Mouse (Mus musculus): ENCODE measurements around the gene Zfp970.
"Not testable (repeated sequence)": the region's sequence is repeated elsewhere in the genome, so short reads cannot be mapped to it uniquely, and the experiment has no call there.

Gene Zfp970

DNA sequence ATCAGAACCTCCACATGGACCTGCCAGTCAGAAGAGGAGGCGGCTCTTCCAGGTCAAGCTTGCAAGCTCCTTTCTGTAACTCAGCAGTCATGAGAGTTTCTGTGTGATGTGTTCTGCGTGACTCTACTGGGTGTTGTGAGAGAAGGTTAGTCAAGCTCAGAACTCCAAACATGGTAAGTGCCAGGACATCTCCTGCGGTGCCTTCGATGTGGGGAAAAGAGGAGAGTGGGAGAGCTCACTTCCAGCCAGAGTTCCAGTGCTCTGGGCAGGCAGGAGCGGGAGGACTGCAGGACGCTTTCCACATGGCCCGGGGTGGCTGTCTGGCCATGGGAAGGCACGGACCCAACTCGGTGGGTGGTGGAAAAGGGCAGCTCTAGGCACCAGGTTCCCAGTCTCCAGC lies at the start of gene Zfp970:
TSS of gene Zfp970 (plus strand) at position 58 of the 400 bp plus-strand sequence.
- peak; percentile 45 for DNase-seq

DNA sequence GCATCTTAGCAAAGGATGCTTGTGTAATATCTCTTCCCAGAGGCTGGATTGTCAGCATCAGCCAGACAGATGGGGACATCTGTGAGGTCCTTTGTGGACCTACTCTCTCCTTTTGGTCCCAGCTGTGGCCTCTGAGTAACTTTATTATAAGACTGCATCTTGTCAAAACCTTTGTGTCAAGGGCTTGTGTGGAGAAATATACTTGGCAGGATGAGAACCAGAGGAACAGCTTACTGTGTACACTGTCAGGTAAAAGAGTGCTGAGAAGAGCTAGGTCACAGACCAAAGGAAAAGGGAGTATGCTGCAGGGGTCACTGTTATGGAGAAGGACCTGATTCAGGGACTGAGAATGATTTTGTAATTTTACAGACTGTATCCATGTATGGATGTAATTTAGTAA lies 3.7 kb downstream of the Zfp970 start:
- not testable (repeated sequence) for DNase-seq

DNA sequence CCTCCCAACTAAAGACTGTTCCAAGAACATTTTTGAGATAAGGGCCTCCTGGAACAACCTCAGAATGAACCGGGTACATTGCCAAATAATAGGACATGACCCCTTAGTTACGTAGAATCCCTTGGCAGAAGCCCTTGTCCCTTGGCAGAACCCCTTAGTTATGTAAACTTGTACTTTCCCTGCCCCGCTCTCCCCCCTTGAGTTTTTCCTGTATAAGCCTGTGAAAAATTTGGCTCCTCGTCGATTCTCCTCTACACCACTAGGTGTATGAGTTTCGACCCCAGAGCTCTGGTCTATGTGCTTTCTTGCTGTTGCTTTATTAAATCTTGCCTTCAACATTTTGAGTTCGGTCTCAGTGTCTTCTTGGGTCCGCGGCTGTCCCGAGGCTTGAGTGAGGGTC lies 7.7 kb downstream of the Zfp970 start:
- DNase-seq: peak; percentile 32

DNA sequence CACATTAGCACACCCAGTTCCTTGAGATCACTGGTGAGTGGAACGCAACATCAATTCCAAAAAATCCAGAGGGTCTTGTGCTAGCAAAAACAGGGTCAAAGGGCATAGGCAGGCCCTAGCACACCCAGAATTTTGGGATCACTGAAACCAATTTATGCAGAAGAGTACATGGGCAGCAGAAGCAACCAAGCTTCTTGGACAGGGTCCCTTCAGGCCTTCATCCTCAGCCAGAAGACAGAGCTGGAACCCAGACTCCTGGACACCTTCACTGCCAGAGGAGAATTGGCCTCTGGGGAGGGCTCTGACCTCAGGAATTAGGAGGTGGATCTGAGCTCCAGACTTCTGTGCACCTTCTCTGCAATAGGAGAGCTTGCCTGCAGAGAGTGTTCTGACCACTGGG lies 17.4 kb downstream of the Zfp970 start:
- DNase-seq: not testable (repeated sequence)

DNA sequence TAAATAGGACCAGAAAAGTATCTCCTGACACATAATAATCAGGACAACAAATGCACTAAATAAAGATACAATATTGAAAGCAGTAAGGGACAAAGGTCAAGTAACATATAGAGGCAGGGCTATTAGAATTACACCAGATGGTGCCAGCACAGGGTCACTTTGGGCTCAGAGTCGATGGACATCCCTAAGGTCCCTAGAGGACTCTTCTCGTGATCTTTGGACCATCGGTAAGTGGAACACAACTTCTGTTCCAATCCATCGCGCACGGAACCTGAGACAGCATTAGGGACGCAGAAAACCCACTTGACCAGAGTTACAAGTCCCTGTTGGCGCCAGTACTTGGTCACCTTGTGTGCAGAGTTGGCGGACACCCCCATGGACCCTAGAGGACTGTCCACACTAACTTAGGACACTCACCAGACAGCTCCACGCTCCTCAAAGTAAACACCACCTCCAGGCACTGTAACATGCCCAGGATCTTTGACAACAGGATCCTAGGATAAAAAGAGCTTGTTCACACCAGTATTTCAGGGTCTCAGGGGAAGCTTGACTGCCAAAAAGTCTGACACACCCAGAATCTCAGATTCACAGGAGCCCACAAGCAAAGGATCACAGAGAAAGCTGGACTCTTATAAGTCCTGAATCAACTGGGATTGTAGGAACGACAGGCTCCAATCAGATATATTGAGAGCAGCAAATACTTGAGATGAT lies 18.9 kb downstream of the Zfp970 start:
- not testable (repeated sequence) for DNase-seq

DNA sequence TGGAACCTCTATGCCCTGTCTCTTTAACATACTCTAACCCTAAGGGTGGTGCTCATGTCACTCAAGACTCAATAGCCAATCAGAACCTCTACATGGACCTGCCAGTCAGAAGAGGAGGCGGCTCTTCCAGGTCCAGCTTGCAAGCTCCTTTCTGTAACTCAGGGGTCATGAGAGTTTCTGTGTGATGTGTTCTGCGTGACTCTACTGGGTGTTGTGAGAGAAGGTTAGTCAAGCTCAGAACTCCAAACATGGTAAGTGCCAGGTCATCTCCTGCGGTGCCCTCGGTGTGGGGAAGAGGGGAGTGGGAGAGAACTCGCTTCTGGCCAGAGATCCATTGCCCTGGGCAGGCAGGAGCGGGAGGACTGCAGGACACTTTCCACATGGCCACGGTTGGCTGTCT lies 33.5 kb downstream of the Zfp970 start, which contains the start of gene Gm14403:
TSS of gene Gm14403 (plus strand) at position 149 of the 400 bp plus-strand sequence.
- DNase-seq: peak; percentile 74

DNA sequence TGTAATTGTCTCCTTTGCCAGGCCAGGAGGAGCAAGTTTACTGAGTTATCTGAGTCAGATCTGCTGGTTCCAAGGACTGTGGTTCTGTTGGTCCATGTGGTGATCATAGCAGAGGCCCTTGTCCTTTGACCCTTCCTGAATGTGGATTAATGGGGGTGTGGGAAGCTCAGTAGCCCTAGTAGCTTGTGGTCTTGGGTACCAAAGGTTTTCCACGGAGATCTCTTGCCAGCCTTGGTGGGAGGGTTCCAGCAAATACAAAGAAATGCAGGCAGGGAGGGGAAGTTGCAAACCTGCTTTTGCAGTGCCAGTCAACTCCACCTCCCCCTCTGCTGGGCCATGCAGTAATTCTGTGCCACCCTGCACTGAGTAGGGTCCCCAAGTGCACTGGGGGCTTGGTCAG lies 34.6 kb downstream of the Zfp970 start:
- not testable (repeated sequence) for DNase-seq

DNA sequence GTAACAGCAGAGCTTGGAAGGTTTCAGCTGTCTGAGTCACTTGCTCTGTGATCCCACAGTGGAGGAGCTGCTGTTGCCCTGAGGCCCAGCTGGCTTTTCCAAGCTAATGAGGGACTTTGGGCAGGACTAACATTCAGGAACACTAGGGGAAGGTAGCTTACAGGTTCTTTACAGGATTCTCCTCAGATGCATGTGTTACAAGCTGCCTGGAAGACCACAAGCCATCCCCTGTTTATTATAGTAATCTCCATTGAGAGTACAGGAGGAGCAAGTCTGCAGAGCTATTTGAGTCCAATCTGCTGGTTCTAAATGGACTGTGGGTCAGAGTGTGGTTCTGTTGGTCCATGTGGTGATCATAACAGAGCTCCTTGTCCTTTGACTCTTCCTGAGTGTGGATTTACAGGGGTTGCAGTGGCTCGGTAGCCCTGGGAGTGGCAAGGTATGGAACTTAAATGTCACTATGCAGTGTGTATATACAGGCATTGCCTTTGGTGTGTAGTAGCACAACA lies 40.7 kb downstream of the Zfp970 start:
- DNase-seq: not testable (repeated sequence)

DNA sequence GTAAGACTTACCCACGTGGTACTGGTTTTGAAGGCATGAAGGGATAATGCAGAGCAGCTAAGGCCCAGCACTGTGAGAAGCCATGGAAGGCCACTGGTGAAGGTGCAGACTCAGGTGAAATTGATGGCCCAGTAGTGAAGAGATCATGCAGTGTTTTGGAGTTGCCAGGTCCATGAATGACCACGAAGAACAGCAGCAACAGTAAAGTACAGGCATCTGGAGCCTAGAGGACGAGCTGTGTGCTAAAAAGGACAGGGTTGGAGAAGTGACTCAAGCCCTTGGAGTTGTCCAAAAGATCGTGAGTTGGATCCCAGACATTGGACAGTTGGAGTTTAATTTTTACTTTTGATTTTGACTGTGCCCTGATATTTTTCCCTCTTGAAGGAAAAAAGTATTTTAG lies 46.8 kb downstream of the Zfp970 start:
- not testable (repeated sequence) for DNase-seq

DNA sequence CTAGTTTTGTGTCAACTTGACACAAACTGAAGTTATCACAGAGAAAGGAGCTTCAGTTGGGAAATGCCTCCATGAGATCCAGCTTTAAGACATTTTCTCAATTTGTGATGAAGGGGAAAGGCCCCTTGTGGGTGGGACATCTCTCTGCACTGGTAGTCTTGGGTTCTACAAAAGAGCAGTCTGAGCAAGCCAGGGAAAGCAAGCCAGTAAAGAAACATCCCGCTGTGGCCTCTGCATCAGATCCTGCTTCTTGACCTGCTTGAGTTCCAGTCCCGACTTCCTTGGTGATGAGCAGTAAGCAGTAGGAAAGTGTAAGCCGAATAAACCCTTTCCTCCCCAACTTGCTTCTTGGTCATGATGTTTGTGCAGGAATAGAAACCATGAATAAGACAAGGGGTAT lies 47.4 kb downstream of the Zfp970 start:
- DNase-seq: not testable (repeated sequence)

DNA sequence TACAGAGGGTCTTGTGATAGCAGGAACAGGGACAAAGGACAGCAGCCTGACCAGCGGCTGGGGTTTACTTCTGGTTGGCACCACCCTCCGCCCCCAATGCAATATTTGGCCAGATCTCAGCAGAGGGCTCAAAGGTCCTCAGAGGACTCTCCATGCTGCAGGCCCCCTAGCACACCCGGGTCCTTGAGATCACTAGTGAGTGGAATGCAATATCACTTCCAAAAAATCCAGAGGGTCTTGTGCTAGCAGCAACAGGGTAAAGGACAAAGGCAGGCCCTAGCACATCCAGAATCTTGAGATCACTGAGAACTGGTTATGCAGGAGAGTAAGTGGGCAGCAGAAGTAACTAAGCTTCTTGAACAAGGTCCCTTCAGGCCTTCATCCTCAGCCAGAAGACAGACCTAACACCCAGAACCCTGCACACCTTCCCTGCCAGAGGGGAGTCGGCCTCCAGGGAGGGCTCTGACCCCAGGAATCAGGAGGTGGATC lies 49.5 kb downstream of the Zfp970 start:
- not testable (repeated sequence) for DNase-seq

DNA sequence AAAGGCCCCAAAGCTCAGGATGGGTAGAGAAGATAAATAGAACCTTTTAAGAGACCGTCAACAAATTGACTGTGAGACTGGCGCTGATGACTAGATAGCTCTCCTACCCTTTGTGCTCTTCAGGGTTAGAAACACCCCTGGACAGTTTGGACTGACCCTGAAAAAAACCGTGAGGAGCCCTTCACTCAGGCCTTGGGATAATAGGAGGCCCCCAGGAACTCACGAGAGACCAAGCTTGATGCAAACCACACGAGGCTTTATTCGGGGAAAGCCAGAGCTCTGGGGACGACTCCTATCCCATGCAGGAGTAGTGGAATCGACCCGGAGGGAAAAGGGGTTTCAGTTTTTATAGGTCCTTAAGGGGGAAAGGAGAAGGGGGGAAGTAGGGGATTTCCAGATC lies 53.2 kb downstream of the Zfp970 start:
- not testable (repeated sequence) for DNase-seq

DNA sequence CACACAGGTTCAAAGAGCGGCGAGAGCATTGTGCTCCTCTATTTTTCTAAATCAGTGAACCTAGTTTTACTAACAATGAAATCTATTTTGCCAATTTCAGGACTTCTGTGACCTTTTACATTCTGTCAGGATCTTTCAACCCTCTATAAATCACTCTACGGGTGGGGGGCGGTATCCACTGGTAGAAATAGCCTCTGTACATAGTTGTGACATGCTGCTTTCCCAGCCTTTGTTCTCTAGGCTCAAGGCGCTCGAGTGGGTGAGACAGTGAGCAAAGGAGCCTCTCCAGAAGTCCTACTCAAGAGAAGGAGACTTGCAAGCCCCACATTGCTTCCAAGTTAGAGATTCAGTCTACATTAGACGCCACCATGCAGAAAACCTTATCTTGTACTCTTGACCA lies 53.8 kb downstream of the Zfp970 start:
- not testable (repeated sequence) for DNase-seq

DNA sequence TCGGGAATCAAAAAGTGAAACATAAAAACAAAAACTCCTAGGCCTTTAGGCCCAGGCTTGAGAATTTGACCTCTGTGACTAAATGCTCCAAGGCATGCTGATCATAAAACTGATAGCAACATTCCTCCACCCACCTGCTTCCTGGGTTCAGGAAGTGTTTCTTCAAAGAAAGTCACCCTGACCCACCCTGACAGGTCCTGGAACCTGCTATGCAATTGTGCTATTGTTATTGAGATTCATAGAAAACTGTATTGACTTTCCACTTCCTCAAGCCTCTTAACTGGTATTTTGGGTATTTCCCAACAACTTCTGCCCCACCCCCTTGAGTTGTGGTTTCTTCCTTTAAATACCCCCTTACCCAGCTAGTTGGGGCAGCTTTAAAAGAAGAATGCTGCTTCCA lies 54.4 kb downstream of the Zfp970 start:
- not testable (repeated sequence) for DNase-seq

DNA sequence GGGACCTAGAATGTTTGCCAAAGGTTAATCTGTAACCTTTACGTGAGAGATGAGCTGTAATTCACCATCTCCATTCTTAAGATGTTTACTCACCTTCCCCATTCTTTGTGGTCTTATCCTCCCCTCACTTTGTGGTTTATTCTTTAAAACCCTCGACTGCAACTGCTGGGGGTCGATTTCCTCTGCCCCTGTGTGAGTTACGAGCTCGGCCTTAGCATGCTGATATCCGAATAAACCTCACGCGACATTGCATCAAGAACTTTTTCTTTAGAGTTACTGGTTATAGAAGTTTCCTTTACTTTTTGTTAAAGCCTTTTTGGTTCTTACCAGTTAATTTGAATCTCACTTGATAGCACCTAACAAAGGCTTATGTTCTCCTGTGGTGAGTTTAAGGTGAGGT lies 55.5 kb downstream of the Zfp970 start:
- DNase-seq: no peak

DNA sequence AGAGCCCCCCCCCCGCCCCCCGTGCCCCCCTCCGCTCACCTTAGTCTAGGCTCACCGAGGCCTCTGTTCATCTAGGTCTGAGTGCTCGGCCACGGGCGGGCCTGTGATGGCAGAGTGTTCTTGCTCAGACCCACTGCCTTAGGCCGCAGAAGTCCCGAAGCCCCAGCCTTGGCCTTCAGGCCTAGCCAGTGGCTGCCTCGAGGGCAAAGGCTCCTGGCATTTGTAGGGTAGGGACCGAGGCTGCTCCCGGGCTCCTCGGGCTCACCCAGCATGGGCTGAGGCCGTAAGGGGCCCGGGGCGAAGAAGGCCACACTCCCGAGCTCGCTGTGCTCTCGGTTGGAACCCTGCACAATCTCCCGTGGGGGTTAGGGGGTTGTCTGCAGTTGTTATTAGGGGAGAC lies 58.5 kb downstream of the Zfp970 start:
- DNase-seq: no peak

DNA sequence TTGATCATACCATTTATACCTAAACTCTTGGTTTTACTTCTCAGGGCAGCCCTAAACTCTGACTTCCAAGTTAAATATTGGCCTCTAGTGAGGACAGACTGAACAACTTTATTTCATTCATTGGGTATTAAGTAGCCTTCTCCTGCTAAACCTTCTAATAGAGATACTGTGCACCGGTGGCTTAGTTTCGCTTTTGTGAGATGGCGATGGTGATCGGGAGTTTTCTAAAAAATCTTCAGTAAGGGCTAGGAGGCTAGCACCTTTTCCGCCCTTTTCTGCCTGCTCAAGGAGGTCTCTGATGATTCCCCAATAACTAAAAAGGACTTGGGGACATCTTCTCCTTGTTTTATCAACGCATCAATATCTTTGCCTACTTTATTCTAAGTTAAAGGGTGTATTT lies 59.1 kb downstream of the Zfp970 start:
- DNase-seq: not testable (repeated sequence)

DNA sequence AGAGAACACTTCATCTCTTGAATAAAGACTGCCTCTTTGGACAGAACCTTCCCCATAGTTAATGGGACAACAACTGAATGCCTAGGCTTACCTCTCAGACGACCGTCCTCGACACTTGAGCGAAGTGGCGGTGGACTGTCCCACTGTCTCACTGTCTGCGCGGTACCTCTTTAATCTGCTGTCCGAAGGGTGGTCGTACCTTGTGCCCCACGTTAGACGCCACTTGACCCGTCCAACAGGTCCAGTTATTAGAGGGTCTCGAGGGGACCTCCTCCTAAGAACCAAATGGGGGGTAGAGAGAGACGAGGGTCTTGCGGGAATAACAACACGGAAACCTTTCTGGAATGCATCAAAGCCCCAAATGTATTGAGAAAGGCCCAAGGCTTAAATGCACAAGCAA lies 59.6 kb downstream of the Zfp970 start:
- DNase-seq: not testable (repeated sequence)

All from kidney, adult 9 months (tissue).